Mouse (Mus musculus) layer of hippocampus, adult 11-12 months (tissue): ENCODE data around the gene Rpn1.
"Not testable (repeated sequence)": the region's sequence is repeated elsewhere in the genome, so short reads cannot be mapped to it uniquely, and the experiment has no call there.

Experiments
- DNase-seq: peaks from one replicate; pipeline ENCODE4 v3.0.0; 2022; ENCODE audit warnings: low spot score

Rpn1 gene

DNA sequence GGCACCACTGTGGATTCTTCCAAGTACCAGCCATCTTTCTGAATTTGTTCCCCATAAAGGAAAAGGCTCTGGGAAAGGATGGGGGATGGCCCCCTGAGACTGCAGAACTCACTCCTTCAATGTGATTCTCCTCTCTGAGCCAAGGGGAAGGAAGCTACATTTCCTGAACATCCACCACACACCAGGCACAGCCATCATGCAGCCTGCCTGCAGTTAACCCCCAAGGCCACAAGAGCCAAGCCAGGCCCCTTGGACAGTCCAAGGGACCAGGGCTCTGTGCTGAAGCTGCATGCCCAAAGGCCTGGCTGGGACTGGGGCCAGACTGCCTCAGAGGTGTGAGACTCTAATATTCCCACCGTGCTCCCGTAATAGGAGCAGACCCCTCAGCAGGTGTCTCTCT, 37.5 kb downstream of the Rpn1 start:
- DNase-seq: no peak

DNA sequence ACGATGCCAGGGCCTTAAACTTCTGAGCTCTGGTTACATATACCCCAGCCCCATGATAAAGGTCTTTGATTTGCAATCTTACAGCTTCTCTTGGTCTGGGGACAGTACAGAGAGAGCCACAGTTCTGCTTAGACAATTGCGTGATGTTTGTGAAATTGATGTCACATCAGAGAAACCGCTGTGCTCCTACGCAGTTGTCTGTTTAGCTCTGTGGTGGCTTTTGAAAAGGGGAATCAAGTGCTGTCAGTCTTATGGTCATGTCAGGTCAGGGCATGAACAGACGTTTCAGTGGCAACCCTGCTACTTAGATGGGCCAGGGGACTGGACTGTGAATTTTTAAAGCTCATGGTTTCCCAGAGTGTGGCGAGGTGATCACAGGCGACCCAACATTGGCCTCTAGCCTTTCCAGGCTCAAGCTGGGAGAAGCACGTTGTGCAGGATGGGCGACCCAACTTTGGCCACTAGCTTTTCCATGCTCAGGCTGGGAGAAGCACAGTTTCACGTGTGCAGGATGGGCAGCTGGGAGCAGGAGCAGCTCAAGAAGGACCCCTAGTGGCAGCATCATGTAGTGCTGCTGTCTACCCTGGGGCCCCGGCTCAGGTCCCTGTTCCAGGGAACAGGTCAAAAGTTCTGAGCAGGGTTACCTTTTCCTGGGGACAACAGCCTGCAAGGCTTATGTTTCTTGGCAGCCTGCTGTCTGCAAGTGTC, 39.0 kb downstream of the Rpn1 start:
- DNase-seq: no peak

DNA sequence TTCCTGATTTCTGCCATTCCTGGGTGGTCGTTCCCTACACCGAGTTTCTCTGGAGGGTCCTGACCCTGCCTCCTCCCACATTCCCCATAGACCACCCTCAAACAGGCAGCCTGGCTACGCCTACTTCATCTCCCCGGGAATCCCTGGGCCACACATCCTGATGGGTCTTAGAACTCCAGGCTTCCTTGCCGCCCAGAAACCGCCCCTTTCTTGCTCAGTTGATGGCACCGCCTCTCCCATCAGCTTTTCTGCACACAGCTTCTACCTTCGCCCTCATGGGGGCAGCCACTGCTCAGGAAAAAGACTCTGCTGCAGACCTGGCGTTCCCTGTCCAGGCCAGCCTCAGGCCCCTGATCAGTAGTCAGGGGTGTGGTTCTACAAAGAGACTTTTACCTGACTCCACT, 39.6 kb downstream of the Rpn1 start:
- DNase-seq: peak; percentile 47

DNA sequence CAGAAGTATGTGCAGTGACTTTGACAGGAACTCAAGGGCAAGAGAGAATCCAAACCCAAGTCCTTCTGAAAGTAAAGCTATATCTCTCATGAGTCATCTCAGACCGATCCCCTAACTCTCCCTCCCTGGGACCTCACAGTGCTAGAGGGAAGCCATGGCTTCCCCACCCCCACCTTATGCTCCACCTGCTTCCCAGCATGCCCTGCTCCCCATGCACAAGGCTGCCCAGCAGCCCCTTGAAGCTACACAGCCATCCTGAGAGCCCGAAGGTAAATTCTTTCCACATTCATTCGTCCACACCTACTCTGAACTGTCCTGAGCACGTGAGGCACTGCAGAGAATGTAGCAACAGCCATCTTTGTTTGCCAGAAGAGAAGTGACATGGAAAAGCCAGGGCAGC, 40.3 kb downstream of the Rpn1 start:
- DNase-seq: no peak

DNA sequence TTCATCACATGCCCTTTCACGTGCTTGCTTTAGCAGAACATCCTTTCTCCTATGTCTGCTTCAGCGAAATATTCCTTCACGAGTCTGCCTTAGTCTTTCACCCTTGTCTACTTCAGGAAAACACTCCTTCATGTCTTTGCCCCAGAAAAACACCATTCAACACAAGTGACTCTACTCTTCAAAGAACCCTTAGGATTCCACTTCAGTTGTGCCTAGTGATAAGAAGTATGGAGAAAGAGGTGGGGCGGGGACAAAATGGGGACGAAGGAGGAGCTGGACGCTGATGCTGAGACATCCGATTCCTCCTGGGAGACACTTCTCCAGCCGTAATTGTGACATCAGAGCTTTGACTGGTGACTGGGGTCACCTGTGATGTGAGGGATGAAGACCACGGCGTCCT, 41.5 kb downstream of the Rpn1 start:
- not testable (repeated sequence) for DNase-seq

DNA sequence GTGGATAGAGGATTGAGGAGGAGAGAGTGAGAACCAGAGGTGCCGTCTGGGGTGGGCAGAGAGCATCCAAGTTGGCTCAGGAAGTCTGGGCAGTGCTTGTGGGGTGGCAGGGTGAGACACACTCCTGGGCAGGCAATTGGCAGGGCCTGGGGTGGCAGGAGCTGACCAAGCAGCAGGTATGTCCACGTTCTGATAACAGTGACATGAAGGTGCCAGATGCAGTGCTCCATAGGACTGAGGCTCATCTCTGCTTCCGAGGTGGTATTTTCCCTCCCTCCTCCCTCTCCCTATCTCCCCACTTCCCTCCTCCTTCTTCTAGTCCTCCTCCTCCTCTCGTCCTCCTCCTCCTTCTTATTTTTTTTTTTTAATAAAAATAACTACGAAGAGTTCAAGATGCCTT, 47.2 kb downstream of the Rpn1 start:
- DNase-seq: no peak

DNA sequence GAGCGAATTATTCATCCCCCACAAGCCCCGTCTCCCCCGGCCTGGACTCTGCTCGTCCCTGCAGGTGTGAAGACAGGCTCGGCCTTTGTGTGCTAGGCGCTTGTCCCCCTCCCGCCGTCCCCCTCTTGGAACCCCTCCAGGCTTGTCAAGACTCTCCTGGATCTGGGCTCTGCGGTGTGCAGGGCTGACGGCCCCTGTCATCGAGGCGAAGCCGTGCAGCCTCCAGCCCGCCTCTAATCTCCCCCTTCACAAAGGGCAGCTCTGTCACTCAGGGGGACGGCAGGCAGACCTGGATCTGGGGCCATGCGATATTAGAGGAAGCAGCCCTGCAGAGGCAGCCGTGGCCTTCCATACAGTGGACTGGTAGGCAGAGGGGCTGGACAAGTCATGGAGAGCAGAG, 47.8 kb downstream of the Rpn1 start:
- no peak for DNase-seq

DNA sequence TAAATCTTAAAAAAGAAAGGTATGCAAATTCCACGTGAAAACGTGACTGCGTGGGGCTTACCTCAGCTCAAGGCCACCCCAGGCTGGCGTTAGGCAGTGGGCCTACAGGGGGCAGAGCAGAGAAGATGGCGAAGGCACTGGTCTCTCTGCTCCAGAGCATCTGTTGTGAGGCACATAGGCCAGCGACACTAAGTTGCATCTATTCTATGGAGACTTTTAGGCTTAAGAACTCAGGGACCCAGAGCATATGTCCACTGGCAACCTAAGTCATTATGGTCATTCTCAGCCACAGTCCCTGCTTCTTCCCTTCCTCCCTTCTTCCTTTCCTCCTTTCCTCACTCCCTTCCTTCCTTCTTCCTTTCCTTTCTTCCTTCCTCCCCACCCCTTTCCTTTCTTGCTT, 48.8 kb downstream of the Rpn1 start:
- DNase-seq: no peak

DNA sequence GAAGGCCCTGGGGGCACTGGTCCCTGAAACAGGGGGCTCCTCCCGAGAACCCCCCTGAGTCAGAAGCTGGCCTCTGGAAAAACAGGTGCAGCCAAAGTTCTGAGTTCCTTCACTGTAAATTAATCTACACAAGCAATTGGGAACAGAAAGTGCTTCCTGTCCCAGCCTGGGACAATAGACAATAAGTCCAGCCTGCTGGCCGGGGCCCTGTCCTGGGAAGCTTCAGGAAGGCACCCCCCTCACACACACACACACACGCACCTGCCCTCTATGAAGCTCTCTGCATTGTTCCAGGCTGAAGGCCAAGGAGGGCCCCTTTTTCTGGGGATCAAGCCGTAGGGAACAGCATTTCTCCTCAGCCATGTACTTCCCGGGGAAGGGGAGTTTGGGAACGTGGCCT, 49.6 kb downstream of the Rpn1 start:
- no peak for DNase-seq

DNA sequence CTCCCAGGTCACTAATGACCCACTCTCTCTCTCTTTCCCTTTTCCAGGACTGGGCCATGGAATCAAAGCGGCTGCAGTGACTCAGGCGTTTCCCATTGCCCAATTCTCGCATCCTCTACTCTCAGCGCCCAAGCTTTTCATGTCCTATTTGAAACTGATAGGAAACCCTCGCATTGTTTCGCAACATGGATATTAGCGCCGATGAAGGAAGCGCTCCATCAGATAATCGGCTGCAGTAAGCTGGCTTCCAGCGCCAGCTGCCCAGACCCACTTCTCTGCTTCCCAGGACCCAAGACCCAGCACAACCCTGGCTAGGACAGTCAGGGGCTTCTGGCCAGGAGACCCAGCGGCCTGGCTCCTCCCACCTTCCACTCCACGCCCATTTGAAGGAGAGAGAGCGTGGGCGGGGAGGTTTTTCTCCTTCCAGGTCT, 51.9 kb downstream of the Rpn1 start:
- DNase-seq: no peak

DNA sequence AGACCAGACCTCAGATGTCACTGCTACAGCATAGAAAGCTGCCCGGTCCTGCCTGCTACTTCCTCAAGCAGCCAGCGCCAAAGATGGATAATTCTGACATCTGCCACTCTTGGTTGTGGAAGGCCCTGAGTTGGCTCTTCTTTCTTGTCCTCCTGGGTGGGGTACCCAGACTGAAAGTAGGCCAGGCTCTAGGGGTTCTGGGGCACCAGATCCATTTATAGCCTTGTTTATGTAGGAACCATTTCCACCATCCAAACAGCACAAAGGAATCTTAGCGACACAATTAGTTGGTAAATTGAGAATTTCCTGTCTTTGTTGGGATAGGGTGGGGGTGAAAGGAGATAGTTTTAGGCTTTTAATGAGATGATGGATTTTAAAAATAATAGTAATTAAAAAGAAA, 54.2 kb downstream of the Rpn1 start:
- no peak for DNase-seq

DNA sequence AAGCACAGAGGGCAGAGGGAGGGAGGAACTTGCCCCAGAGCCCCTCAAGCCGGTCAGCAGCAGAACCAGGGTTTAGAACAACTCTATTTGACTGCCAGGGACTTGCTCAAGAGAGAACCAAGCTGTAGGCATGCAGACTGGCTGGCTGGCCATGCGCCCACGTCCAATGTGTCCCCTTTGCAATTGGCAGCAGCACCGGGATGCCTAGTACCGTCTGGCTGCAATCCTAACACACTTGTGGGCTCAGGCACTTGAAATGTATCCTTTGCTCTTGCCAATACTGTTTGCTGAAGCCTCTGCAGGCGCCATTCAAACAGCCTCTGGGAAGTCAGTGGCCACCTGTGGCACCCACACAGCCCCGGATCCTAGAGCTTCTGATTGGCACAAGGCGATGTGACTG, 56.0 kb downstream of the Rpn1 start:
- peak; percentile 90 for DNase-seq

DNA sequence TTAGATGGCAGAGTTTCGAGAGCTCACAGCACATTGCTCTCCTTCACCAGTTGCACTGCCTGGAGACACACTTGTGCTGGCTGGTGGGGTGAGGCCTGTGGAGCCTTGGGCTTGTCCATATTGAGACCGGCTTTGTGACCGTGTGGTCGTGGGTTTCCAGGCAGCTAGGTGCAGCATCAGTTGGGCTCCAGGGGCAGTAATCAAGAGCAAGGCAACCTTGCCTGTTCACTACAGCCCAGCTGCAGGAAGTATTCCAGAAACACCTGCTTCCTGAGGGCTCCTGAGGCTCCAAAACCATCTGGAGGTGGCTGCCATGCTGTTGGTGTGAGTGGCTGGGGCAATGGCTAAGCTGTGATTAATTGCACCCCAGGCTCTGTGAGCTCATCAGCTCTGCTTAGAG, 61.5 kb downstream of the Rpn1 start:
- no peak for DNase-seq

DNA sequence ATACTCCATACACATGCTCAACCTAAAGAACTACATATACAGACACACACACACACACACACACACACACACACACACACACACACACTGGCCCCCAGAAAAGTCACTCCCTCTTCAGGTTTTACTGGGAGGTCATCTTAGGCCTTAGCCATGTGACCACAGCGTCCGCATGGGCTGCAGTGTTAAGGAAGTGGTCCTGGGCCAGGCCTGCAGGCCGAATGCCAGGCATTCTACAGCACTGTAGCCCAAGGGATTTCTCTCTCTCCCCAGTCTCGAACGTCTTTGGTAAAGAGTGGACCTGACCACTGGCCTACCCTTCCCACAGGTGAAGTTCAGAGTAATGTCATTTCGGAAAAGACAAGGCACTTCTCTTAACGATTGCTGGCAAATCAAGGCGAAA, 62.3 kb downstream of the Rpn1 start:
- no peak for DNase-seq

DNA sequence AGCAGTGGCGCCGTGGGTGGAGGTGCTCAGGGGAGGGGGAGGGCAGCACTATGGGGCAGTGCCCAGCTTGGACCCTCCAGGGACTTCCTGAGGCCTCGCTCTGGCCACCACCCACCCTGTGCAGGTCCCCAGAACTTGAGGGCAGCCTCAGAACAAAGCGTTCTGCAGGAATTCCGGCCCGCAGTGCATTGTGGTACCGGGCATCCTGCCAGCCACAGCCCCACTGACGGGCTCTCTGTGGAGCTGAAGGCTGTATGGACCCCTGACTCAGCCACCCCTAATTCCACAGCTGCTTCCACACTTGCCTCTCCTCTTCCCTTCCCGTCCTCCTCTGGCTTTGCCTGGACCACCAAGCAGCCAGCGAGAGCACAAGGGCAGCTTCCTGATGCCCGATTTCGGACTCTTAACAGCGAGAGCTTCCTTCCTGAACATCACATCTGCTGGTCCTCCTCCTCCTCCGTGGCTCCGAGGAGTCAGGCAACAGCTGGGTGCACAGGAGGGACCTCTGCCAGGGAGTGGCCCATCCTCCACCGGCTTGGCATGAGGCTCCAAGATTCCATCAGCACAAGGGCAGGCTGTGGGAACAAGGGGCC, 63.2 kb downstream of the Rpn1 start:
- DNase-seq: peak; percentile 58

DNA sequence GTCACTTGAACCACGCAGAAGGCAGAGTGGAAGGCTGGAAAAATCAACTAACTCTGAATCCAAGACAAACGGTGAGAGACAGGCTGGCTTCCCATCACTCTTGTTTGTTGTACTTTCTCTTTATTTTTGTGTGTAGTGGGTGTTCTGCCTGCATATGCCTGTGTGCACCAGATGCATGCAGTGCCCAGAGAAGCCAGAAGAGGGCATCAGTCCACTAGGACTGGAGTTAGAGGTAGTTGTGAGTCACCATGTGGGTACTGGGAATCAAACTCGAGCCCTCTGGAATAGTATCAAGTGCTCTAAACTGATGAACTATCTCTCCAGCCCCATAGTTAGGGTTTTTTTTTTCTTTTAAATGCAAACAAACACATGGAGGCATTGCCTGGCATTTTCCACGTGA, 67.1 kb downstream of the Rpn1 start:
- DNase-seq: no peak

DNA sequence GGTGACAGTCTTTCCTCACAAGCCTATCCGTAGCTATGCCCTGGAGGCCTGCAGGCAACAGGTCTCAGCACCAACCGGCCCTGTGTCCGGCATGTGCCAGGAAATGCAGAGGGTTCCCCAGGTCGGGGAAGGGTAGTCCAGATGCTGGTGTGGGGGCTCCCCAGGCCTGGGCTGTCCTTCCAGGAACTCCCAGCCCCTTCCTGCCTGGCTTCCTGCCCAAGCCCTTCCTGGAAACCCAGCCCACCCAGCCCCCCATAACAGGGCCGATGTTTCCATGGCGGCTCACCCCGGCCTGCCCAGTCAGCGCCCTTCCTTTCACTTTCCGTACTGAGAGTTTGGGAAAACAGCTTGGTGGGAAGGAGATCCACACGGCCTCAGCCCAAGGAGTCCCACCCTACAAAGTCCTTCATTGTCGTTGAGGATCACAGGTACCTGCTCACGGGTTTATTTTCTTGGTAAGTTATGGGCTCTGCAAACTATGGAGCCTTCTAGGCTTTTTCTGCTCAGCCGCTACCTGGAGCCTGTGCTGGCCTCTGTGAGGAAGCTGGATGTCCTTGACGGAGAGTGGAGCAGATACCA, 67.9 kb downstream of the Rpn1 start:
- DNase-seq: no peak

DNA sequence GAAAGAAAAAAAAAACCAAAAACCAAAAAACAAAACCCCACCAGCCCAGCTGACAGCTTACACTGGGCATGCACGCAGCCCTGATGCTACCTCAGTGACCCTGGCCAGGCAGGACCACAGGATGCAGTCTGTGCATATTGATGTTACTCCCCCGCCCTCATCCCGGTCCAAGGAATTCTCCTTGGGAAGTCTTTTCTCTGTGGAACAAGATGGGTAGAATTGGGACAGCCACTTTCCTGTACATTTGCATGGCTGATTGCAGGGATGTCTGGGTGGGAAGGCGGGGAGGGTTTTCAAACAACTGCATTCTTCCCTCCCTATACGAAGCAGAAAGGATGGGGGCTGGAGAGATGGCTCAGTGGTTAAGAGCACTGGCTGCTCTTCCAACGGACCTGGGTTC, 68.7 kb downstream of the Rpn1 start:
- DNase-seq: no peak
